Mouse (Mus musculus) right cerebral cortex, postnatal 25 days (tissue): ENCODE data around the gene Spata1.

Source experiments
- DNase-seq: peaks from one replicate; pipeline ENCODE4 v3.0.0; 2022

Spata1 gene

GRCm38 (mm10) chr3:146499431-146500002 is at the start of gene Spata1, which contains the start of gene Gng5:
Spata1 (minus strand) TSS chr3:146499753.
Gng5 (plus strand) TSS chr3:146499807.
- peak; percentile 69 for DNase-seq

GRCm38 (mm10) chr3:146543632-146544031 is 44.1 kb upstream of the Spata1 start:
- no peak for DNase-seq

- no peak for DNase-seq
These were observed 41.1 kb upstream of the Spata1 start for GRCm38 (mm10) chr3:146540521-146541273.

- DNase-seq = no peak
These were observed 35.4 kb upstream of the Spata1 start for GRCm38 (mm10) chr3:146534986-146535385.

- DNase-seq = no peak
These were observed 28.8 kb upstream of the Spata1 start for GRCm38 (mm10) chr3:146528335-146528734.

- DNase-seq = no peak
These were observed 22.1 kb upstream of the Spata1 start for GRCm38 (mm10) chr3:146521652-146522020.

- DNase-seq = peak; percentile 90
These were observed 21.5 kb upstream of the Spata1 start, which contains the start of gene Rpf1 for GRCm38 (mm10) chr3:146520798-146521651. Rpf1 (minus strand) TSS chr3:146521429.

- DNase-seq = no peak
These were observed 20.8 kb upstream of the Spata1 start for GRCm38 (mm10) chr3:146520226-146520797.

GRCm38 (mm10) chr3:146506711-146507110 is 7.2 kb upstream of the Spata1 start:
- no peak for DNase-seq

GRCm38 (mm10) chr3:146501601-146502123 is 2.1 kb upstream of the Spata1 start:
- DNase-seq = no peak

- DNase-seq = no peak
These were observed 1.3 kb upstream of the Spata1 start for GRCm38 (mm10) chr3:146500810-146501201.

- peak; percentile 28 for DNase-seq
These were observed 653 bp upstream of the Spata1 start for GRCm38 (mm10) chr3:146500003-146500809.

GRCm38 (mm10) chr3:146498989-146499388 is 564 bp downstream of the Spata1 start:
- DNase-seq = no peak

GRCm38 (mm10) chr3:146494941-146495340 is 4.6 kb downstream of the Spata1 start:
- no peak for DNase-seq

GRCm38 (mm10) chr3:146486464-146486863 is 13.1 kb downstream of the Spata1 start:
- DNase-seq = no peak

GRCm38 (mm10) chr3:146482044-146482443 is 17.5 kb downstream of the Spata1 start:
- DNase-seq = no peak

GRCm38 (mm10) chr3:146474428-146474827 is 25.1 kb downstream of the Spata1 start:
- no peak for DNase-seq

GRCm38 (mm10) chr3:146473741-146474140 is 25.8 kb downstream of the Spata1 start:
- DNase-seq = no peak

GRCm38 (mm10) chr3:146472657-146473056 is 26.9 kb downstream of the Spata1 start:
- no peak for DNase-seq

- DNase-seq = no peak
These were observed 30.3 kb downstream of the Spata1 start for GRCm38 (mm10) chr3:146469226-146469625.

- DNase-seq = no peak
These were observed 36.6 kb downstream of the Spata1 start for GRCm38 (mm10) chr3:146462939-146463338.

GRCm38 (mm10) chr3:146451375-146451774 is 48.2 kb downstream of the Spata1 start:
- no peak for DNase-seq
